Mouse (Mus musculus) lung, embryonic 14.5 days (tissue): ENCODE measurements around the gene Grm7. TPM values are rescaled to one million over a fixed set of nuclear protein-coding genes. Genes with fewer than 3 reads are reported as not detected.
A peak's percentile ranks its signal among the peaks of the same experiment; 100 is the strongest.

Experiments used
- ATAC-seq: fragments of 200-750 bp; cut with Nextera tagmentation; 2 replicates; pipeline ENCODE4 v1.8.0; 2017; ENCODE audit warnings: mild to moderate bottlenecking, moderate TSS enrichment, moderate library complexity; ENCODE audit not compliant: insufficient read depth
- DNase-seq: peaks from one replicate; pipeline ENCODE4 v3.0.0-alpha.2; 2015
- H3K27ac ChIP-seq: fragments of 300-500 bp; sonication (generic); 2 replicates; pipeline ENCODE4 v1.5.1; 2014; ENCODE audit warnings: low read depth, mild to moderate bottlenecking, moderate library complexity
- H3K27me3 ChIP-seq: fragments of 300-500 bp; sonication (generic); 2 replicates; pipeline ENCODE4 v1.6.1; 2014; ENCODE audit warnings: low read length, control low read depth; ENCODE audit not compliant: insufficient read depth
- H3K36me3 ChIP-seq: fragments of 300-500 bp; sonication (generic); 2 replicates; pipeline ENCODE4 v1.6.1; 2014; ENCODE audit warnings: control low read depth; ENCODE audit not compliant: insufficient read depth
- H3K4me1 ChIP-seq: fragments of 300-500 bp; sonication (generic); 2 replicates; pipeline ENCODE4 v1.6.1; 2014; ENCODE audit warnings: antibody characterized with exemption, control low read depth; ENCODE audit not compliant: insufficient read depth
- H3K4me2 ChIP-seq: fragments of 300-500 bp; sonication (generic); 2 replicates; pipeline ENCODE4 v1.6.1; 2014; ENCODE audit warnings: mild to moderate bottlenecking
- H3K4me3 ChIP-seq: fragments of 300-500 bp; sonication (generic); 2 replicates; pipeline ENCODE4 v1.5.1; 2014; ENCODE audit warnings: low read depth, low read length
- H3K9ac ChIP-seq: fragments of 300-500 bp; sonication (generic); 2 replicates; pipeline ENCODE4 v1.6.1; 2014
- H3K9me3 ChIP-seq: fragments of 300-500 bp; sonication (generic); 2 replicates; pipeline ENCODE4 v1.6.1; 2016; ENCODE audit warnings: low read depth, low read length, control low read depth
- CTCF ChIP-seq: IDR thresholded peaks from 2 replicates; pipeline ENCODE4 v1.5.1; 2016; ENCODE audit warnings: antibody characterized with exemption, low read depth
- WGBS: fragments of 180-500 bp; shearing (Covaris S2); extraction: QIAGEN DNeasy Blood & Tissue Kit; methylation state at CpG from one replicate; pipeline ENCODE4 v1.1.7; 2014; 5-methylcytosine and 5-hydroxymethylcytosine counted together
- polyA plus RNA-seq: library from polyadenylated mRNA; unstranded; fragments of >200 nt; fragmentation: Nextera tagmentation; extraction: Ambion mirVana; gene quantifications from 2 replicates; pipeline ENCODE4 v1.2.1, GENCODE M21; 2014

Gene Grm7
- polyA plus RNA-seq = 0.08 TPM in 1 of 2 replicates, not detected in the other

DNA sequence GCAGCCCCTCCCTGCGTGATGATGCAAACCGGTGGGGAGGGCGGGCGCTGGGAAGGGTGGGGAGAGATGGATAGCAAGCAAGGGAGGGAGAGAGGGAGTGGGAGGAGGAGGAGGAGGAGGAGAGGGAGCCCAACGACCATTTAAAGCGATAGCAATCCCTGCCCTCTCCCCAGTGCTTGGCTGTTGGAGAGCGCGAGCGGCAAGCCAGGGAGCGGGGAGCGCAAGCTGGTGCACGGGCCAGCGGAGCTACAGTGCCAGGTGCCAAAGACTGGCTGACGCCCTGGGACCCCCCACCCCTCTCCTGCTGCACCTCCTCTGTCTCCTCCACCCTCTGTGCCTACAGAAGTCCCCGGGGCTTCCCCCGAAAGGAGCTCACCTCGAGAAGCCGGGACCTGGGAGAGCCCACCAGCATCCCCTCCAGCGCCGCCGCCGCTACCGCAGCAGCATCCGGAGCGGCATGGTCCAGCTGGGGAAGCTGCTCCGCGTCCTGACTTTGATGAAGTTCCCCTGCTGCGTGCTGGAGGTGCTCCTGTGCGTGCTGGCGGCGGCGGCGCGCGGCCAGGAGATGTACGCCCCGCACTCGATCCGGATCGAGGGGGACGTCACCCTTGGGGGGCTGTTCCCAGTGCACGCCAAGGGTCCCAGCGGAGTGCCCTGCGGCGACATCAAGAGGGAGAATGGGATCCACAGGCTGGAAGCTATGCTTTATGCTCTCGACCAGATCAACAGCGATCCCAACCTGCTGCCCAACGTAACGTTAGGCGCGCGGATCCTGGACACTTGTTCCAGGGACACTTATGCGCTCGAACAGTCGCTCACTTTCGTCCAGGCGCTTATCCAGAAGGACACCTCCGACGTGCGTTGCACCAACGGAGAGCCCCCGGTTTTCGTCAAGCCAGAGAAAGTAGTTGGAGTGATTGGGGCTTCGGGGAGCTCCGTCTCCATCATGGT, at the start of gene Grm7:
TSS of gene Grm7 (plus strand) at position 171 of the 951 bp plus-strand sequence.
- peaks cover 38% of the 10 kb centered on the region for H3K27me3 ChIP-seq
- H3K4me1 ChIP-seq = no peaks in the 10 kb centered on the region
- peak within 1 kb of the TSS; percentile 36 for H3K4me3 ChIP-seq
- H3K9me3 ChIP-seq = no peaks in the 10 kb centered on the region
- no peaks in the 10 kb centered on the region for H3K36me3 ChIP-seq
- WGBS = under 1% methylated on average over 63 of the region's 65 CpGs
- DNase-seq (peak; percentile 26), ATAC-seq (peak; percentile 80)
- H3K4me2 ChIP-seq = peak within 1 kb of the TSS; percentile 63
- TF ChIP-seq CTCF = no peak
- no peak within 1 kb of the TSS for H3K27ac ChIP-seq
- H3K9ac ChIP-seq = no peak within 1 kb of the TSS

GRCm38 (mm10) chr6:110645041-110645410, 355 bp upstream of the Grm7 start:
- H3K4me2 ChIP-seq = peak overlapping the region; percentile 63
- H3K9me3 ChIP-seq = no peaks in the 10 kb centered on the region
- H3K27ac ChIP-seq = no peak overlapping the region
- H3K36me3 ChIP-seq = no peaks in the 10 kb centered on the region
- no peaks in the 10 kb centered on the region for H3K4me1 ChIP-seq
- TF ChIP-seq CTCF = no peak
- WGBS = 5% methylated on average over 7 of the region's 7 CpGs
- H3K9ac ChIP-seq = no peak overlapping the region
- peak overlapping the region; percentile 36 for H3K4me3 ChIP-seq
- ATAC-seq = 0 out of 2 replicates have a peak, but pooled peaks have one; percentile 21
- DNase-seq = no peak
- peaks cover 38% of the 10 kb centered on the region for H3K27me3 ChIP-seq

DNA sequence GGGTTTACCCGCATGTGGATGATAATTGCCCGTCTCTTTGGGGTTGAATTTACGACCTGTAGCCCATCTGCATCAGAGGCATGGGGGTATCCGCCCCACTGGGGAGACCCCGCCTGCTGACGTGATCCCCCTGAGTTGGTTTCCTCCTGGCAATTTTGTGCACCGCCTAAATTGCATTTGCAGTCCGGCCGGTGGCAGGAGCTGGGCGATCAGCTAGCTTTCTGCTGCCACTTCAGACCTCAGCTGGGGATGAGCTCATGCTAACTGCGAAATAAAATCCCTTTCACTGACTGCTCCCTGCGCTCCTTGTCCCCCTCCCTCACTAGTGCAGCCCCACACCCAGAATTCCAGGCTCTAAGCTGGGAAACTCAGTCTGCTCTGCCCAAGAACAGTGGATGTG, 1.5 kb downstream of the Grm7 start:
- H3K4me2 ChIP-seq = no peak overlapping the region; the same call in 1 of the 2 replicates
- no peak overlapping the region for H3K27ac ChIP-seq
- H3K9ac ChIP-seq = no peak overlapping the region
- H3K9me3 ChIP-seq = no peaks in the 10 kb centered on the region
- H3K4me3 ChIP-seq = no peak overlapping the region; the same call in 1 of the 2 replicates
- no peak for ATAC-seq
- no peaks in the 10 kb centered on the region for H3K4me1 ChIP-seq
- WGBS = 2% methylated on average over 12 of the region's 12 CpGs
- DNase-seq = no peak
- TF ChIP-seq CTCF = no peak
- H3K27me3 ChIP-seq = peaks cover 38% of the 10 kb centered on the region
- H3K36me3 ChIP-seq = no peaks in the 10 kb centered on the region

- Histone ChIP-seq H3K27me3 (peaks cover 36% of the 10 kb centered on the region), H3K36me3 (no peaks in the 10 kb centered on the region), H3K9ac (no peak overlapping the region), H3K9me3 (no peaks in the 10 kb centered on the region), H3K4me2 (no peak overlapping the region), H3K27ac (no peak overlapping the region), H3K4me3 (no peak overlapping the region), H3K4me1 (no peaks in the 10 kb centered on the region)
- DNase-seq = no peak
- ATAC-seq = no peak
- WGBS = 75% methylated on average over 1 of the region's 1 CpGs
- no peak for TF ChIP-seq CTCF
These were observed 3.8 kb downstream of the Grm7 start for GRCm38 (mm10) chr6:110649227-110649626.

DNA sequence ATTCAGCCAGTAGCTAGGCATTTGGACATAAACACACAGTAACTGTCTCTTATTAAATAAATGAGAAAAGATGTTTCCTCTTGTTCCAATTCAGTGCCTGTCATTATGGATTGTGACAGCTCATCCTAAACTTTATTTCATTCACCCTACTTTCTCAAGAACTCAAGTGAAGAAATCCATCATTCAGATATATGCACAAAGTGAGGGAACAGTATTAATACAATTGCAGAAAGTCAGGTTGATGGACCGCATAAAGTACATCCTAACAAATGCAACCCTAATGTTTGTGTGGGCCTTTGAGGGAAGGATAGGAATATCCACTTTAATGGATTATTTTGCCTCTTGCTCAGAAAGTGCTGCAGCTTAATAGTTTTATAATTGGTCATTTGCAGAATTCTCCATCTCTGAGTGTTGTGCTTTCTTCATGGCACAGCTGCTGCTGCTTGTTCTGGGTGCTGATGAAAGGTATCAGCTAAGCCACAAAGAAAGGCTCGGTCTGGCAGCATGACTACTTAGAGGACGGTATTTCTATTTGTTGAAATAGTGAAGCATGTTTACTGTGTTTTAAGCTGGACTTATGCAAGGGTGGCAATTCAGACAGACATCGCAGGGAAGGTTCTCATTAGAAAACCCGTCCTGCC, 8.1 kb downstream of the Grm7 start:
- Histone ChIP-seq H3K9ac (no peak overlapping the region), H3K9me3 (no peaks in the 10 kb centered on the region), H3K4me2 (no peak overlapping the region), H3K27me3 (no peaks in the 10 kb centered on the region), H3K4me3 (no peak overlapping the region), H3K27ac (no peak overlapping the region), H3K4me1 (no peaks in the 10 kb centered on the region), H3K36me3 (no peaks in the 10 kb centered on the region)
- ATAC-seq = no peak
- no peak for DNase-seq
- 63% methylated on average over 5 of the region's 5 CpGs for WGBS
- no peak for TF ChIP-seq CTCF

- Histone ChIP-seq H3K9me3 (no peaks in the 10 kb centered on the region), H3K4me2 (no peak overlapping the region), H3K27ac (no peak overlapping the region), H3K4me3 (no peak overlapping the region), H3K4me1 (no peaks in the 10 kb centered on the region), H3K27me3 (no peaks in the 10 kb centered on the region), H3K9ac (no peak overlapping the region), H3K36me3 (no peaks in the 10 kb centered on the region)
- WGBS = 90% methylated on average over 1 of the region's 1 CpGs
- TF ChIP-seq CTCF = no peak
- ATAC-seq (no peak), DNase-seq (no peak)
These were observed 19.1 kb downstream of the Grm7 start for GRCm38 (mm10) chr6:110664436-110664835.

DNA sequence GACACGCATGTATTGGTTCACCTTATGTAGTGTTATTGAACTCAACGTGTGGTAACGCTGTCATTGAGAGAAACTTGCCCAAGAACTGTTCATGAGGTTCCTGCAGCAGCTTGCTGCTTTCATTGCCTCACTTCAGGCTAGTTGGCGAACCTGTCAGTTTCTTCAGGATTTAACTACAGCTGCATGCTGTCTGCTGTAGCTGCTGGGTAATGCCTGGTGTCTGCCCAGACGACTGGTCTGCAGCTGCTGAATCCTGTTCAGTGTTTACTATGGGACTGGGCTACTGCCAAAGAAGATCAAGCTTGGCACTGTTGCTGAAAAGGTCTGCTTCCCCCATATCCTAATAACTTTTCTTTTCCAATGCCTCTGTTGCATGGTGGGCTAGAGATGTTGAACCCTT, 23.1 kb downstream of the Grm7 start:
- ATAC-seq = peak; percentile 88
- H3K9ac ChIP-seq = no peak overlapping the region
- H3K27ac ChIP-seq = no peak overlapping the region
- no peak overlapping the region for H3K4me3 ChIP-seq
- WGBS = 36% methylated on average over 5 of the region's 5 CpGs
- peak; percentile 63 for DNase-seq
- H3K36me3 ChIP-seq = no peaks in the 10 kb centered on the region
- H3K27me3 ChIP-seq = no peaks in the 10 kb centered on the region
- H3K4me2 ChIP-seq = no peak overlapping the region
- TF ChIP-seq CTCF = no peak
- H3K9me3 ChIP-seq = no peaks in the 10 kb centered on the region
- no peaks in the 10 kb centered on the region for H3K4me1 ChIP-seq
